Mouse (Mus musculus) stomach, embryonic 15.5 days (tissue): ENCODE measurements at regions not wholly inside any gene's neighbourhood (a gene's known extent, or its start where the extent isn't known, plus 50 kb on each side); places are given as distances from the start of the nearest gene placed in this dataset.

Experiments used
- ATAC-seq: fragments of 200-750 bp; cut with Nextera tagmentation; 2 replicates; pipeline ENCODE4 v1.8.0; 2017; ENCODE audit warnings: low read depth, moderate number of reproducible peaks, moderate TSS enrichment; ENCODE audit not compliant: insufficient read depth, low FRiP score
- H3K27ac ChIP-seq: fragments of 300-500 bp; sonication (generic); 2 replicates; pipeline ENCODE4 v1.5.1; 2015; ENCODE audit warnings: mild to moderate bottlenecking, inconsistent platforms
- H3K27me3 ChIP-seq: fragments of 300-500 bp; sonication (generic); replicated peaks from 2 replicates; pipeline ENCODE4 v1.6.1; 2015; ENCODE audit warnings: inconsistent platforms
- H3K36me3 ChIP-seq: fragments of 300-500 bp; sonication (generic); 2 replicates; pipeline ENCODE4 v1.6.1; 2015; ENCODE audit warnings: inconsistent platforms
- H3K4me1 ChIP-seq: fragments of 300-500 bp; sonication (generic); 2 replicates; pipeline ENCODE4 v1.6.1; 2015; ENCODE audit warnings: inconsistent platforms
- H3K4me2 ChIP-seq: fragments of 300-500 bp; sonication (generic); 2 replicates; pipeline ENCODE4 v1.6.1; 2015; ENCODE audit warnings: mild to moderate bottlenecking, inconsistent platforms
- H3K4me3 ChIP-seq: fragments of 300-500 bp; sonication (generic); replicated peaks from 2 replicates; pipeline ENCODE4 v1.5.1; 2015; ENCODE audit warnings: inconsistent platforms
- H3K9ac ChIP-seq: fragments of 300-500 bp; sonication (generic); 2 replicates; pipeline ENCODE4 v1.6.1; 2015; ENCODE audit warnings: inconsistent platforms
- H3K9me3 ChIP-seq: fragments of 300-500 bp; sonication (generic); 2 replicates; pipeline ENCODE4 v1.6.1; 2016; ENCODE audit warnings: inconsistent platforms
- WGBS: fragments of 180-500 bp; shearing (Covaris S2); methylation state at CpG from one replicate; pipeline ENCODE4 v1.1.7; 2015; 5-methylcytosine and 5-hydroxymethylcytosine counted together

- Histone ChIP-seq H3K4me2 (no peak overlapping the region), H3K4me1 (0 out of 2 replicates have a peak, but pooled peaks cover 5% of the 10 kb centered on the region), H3K9ac (no peak overlapping the region), H3K4me3 (no peak overlapping the region), H3K9me3 (no peaks in the 10 kb centered on the region), H3K27me3 (no peaks in the 10 kb centered on the region), H3K27ac (no peak overlapping the region), H3K36me3 (no peaks in the 10 kb centered on the region)
- no peak for ATAC-seq
- 30% methylated on average over 3 of the region's 3 CpGs for WGBS
Observed at GRCm38 (mm10) chr9:87965103-87965780, 234.2 kb upstream of the Tbx18 start.

- H3K9me3 ChIP-seq = no peaks in the 10 kb centered on the region
- no peak for ATAC-seq
- WGBS = 60% methylated on average over 5 of the region's 5 CpGs
Observed at GRCm38 (mm10) chr9:87968190-87969082, 237.4 kb upstream of the Tbx18 start.

GRCm38 (mm10) chr9:87970586-87970985 lies 239.5 kb upstream of the Tbx18 start:
- H3K36me3 ChIP-seq = no peaks in the 10 kb centered on the region
- no peak overlapping the region for H3K4me2 ChIP-seq
- no peaks in the 10 kb centered on the region for H3K9me3 ChIP-seq
- no peak for ATAC-seq
- H3K4me3 ChIP-seq = no peak overlapping the region
- 0 out of 2 replicates have a peak, but pooled peaks cover 3% of the 10 kb centered on the region for H3K4me1 ChIP-seq
- H3K9ac ChIP-seq = no peak overlapping the region
- no peak overlapping the region for H3K27ac ChIP-seq
- no peaks in the 10 kb centered on the region for H3K27me3 ChIP-seq

More at GRCm38 (mm10) chr9:87968190-87969082, 237.4 kb upstream of the Tbx18 start:
- H3K4me3 ChIP-seq = no peak overlapping the region
- 0 out of 2 replicates have a peak, but pooled peaks cover 5% of the 10 kb centered on the region for H3K4me1 ChIP-seq
- H3K9ac ChIP-seq = no peak overlapping the region
- no peaks in the 10 kb centered on the region for H3K36me3 ChIP-seq
- H3K4me2 ChIP-seq = no peak overlapping the region
- H3K27me3 ChIP-seq = no peaks in the 10 kb centered on the region
- H3K27ac ChIP-seq = no peak overlapping the region

- Histone ChIP-seq H3K4me2 (no peak overlapping the region), H3K36me3 (no peaks in the 10 kb centered on the region), H3K9ac (no peak overlapping the region), H3K27ac (no peak overlapping the region), H3K4me1 (no peaks in the 10 kb centered on the region), H3K9me3 (no peaks in the 10 kb centered on the region), H3K27me3 (no peaks in the 10 kb centered on the region), H3K4me3 (no peak overlapping the region)
- 85% methylated on average over 3 of the region's 3 CpGs for WGBS
- ATAC-seq = no peak
Observed at GRCm38 (mm10) chr9:87971791-87972190, 240.7 kb upstream of the Tbx18 start.

GRCm38 (mm10) chr9:87973531-87973930 lies 242.5 kb upstream of the Tbx18 start:
- H3K9me3 ChIP-seq = no peaks in the 10 kb centered on the region
- WGBS = 48% methylated on average over 6 of the region's 6 CpGs
- no peak for ATAC-seq

GRCm38 (mm10) chr9:87984910-87985309 lies 253.8 kb upstream of the Tbx18 start:
- no peak overlapping the region for H3K4me2 ChIP-seq
- WGBS = 83% methylated on average over 3 of the region's 3 CpGs
- no peak overlapping the region for H3K4me3 ChIP-seq
- no peaks in the 10 kb centered on the region for H3K36me3 ChIP-seq
- H3K27me3 ChIP-seq = no peaks in the 10 kb centered on the region
- H3K9me3 ChIP-seq = no peaks in the 10 kb centered on the region
- no peak overlapping the region for H3K9ac ChIP-seq
- no peaks in the 10 kb centered on the region for H3K4me1 ChIP-seq
- no peak overlapping the region for H3K27ac ChIP-seq
- no peak for ATAC-seq

More at GRCm38 (mm10) chr9:87973531-87973930, 242.5 kb upstream of the Tbx18 start:
- Histone ChIP-seq H3K9ac (no peak overlapping the region), H3K4me3 (no peak overlapping the region), H3K27ac (no peak overlapping the region), H3K4me2 (no peak overlapping the region), H3K27me3 (no peaks in the 10 kb centered on the region), H3K4me1 (no peaks in the 10 kb centered on the region), H3K36me3 (no peaks in the 10 kb centered on the region)

GRCm38 (mm10) chr9:87985439-87985838 lies 254.4 kb upstream of the Tbx18 start:
- no peak for ATAC-seq
- Histone ChIP-seq H3K4me2 (no peak overlapping the region), H3K27me3 (no peaks in the 10 kb centered on the region), H3K4me1 (no peaks in the 10 kb centered on the region), H3K36me3 (no peaks in the 10 kb centered on the region), H3K9me3 (no peaks in the 10 kb centered on the region), H3K9ac (no peak overlapping the region), H3K27ac (no peak overlapping the region), H3K4me3 (no peak overlapping the region)
- 68% methylated on average over 4 of the region's 4 CpGs for WGBS

- Histone ChIP-seq H3K36me3 (no peaks in the 10 kb centered on the region), H3K4me1 (no peaks in the 10 kb centered on the region), H3K4me2 (no peak overlapping the region), H3K27me3 (no peaks in the 10 kb centered on the region), H3K4me3 (no peak overlapping the region), H3K9me3 (no peaks in the 10 kb centered on the region), H3K27ac (no peak overlapping the region), H3K9ac (no peak overlapping the region)
- WGBS = 75% methylated on average over 8 of the region's 8 CpGs
- ATAC-seq = no peak
Observed at GRCm38 (mm10) chr9:88005945-88006700, 275.1 kb upstream of the Tbx18 start.

GRCm38 (mm10) chr9:88023752-88024151 lies 292.7 kb upstream of the Tbx18 start:
- Histone ChIP-seq H3K36me3 (no peaks in the 10 kb centered on the region), H3K27me3 (no peaks in the 10 kb centered on the region), H3K9me3 (no peaks in the 10 kb centered on the region), H3K27ac (no peak overlapping the region), H3K4me2 (no peak overlapping the region), H3K4me1 (no peaks in the 10 kb centered on the region), H3K9ac (no peak overlapping the region), H3K4me3 (no peak overlapping the region)
- no peak for ATAC-seq
- 67% methylated on average over 3 of the region's 3 CpGs for WGBS

GRCm38 (mm10) chr9:88025936-88026335 lies 294.9 kb upstream of the Tbx18 start:
- no peak for ATAC-seq
- Histone ChIP-seq H3K4me1 (no peaks in the 10 kb centered on the region), H3K9me3 (no peaks in the 10 kb centered on the region), H3K9ac (no peak overlapping the region), H3K27me3 (no peaks in the 10 kb centered on the region), H3K4me2 (no peak overlapping the region), H3K27ac (no peak overlapping the region), H3K4me3 (no peak overlapping the region), H3K36me3 (no peaks in the 10 kb centered on the region)
- WGBS = 63% methylated on average over 2 of the region's 2 CpGs

- H3K4me2 ChIP-seq = no peak overlapping the region
- no peak overlapping the region for H3K4me3 ChIP-seq
- no peak for ATAC-seq
- H3K4me1 ChIP-seq = no peaks in the 10 kb centered on the region
- no peak overlapping the region for H3K27ac ChIP-seq
- no peak overlapping the region for H3K9ac ChIP-seq
- H3K9me3 ChIP-seq = no peaks in the 10 kb centered on the region
- WGBS = 76% methylated on average over 6 of the region's 6 CpGs
- no peaks in the 10 kb centered on the region for H3K27me3 ChIP-seq
- H3K36me3 ChIP-seq = no peaks in the 10 kb centered on the region
Observed at GRCm38 (mm10) chr9:88030509-88031148, 296.4 kb upstream of the Nt5e start.
